Mouse (Mus musculus): Measurements from ENCODE around the gene Fam107b. TPM values are rescaled to one million over a fixed set of nuclear protein-coding genes. Genes with fewer than 3 reads are reported as not detected.

Gene Fam107b
- 10.2 and 15.2 TPM in 2 replicates for polyA plus RNA-seq (2012; rRNA removed; ENCODE audit: low replicate concordance)

GRCm38 (mm10) chr2:3570186-3570585, at the start of gene Fam107b:
TSS of gene Fam107b (plus strand) at chr2:3570488.

Other genes starting within 250 kb of the Fam107b start
- 4.7 and 10.0 TPM in 2 replicates for gene Rpp38, start 237.8 kb upstream of the Fam107b start, polyA plus RNA-seq (2012; rRNA removed; ENCODE audit: low replicate concordance)
- gene Acbd7, start 234.3 kb upstream of the Fam107b start, polyA plus RNA-seq (2012; rRNA removed; ENCODE audit: low replicate concordance): not detected in 2 replicates
- gene Olah, start 173.3 kb upstream of the Fam107b start, polyA plus RNA-seq (2012; rRNA removed; ENCODE audit: low replicate concordance): not detected in 2 replicates
- gene Meig1, start 147.8 kb upstream of the Fam107b start, polyA plus RNA-seq (2012; rRNA removed; ENCODE audit: low replicate concordance): not detected in 2 replicates
- 7.5 and 8.5 TPM in 2 replicates for gene Dclre1c, start 146.4 kb upstream of the Fam107b start, polyA plus RNA-seq (2012; rRNA removed; ENCODE audit: low replicate concordance)
- 0.26 and 1.9 TPM in 2 replicates for gene Suv39h2, start 95.5 kb upstream of the Fam107b start, polyA plus RNA-seq (2012; rRNA removed; ENCODE audit: low replicate concordance)
- 2.2 and 2.5 TPM in 2 replicates for gene Gm45902, start 57.7 kb upstream of the Fam107b start, polyA plus RNA-seq (2012; rRNA removed; ENCODE audit: low replicate concordance)
- gene Hspa14, start 57.7 kb upstream of the Fam107b start, polyA plus RNA-seq (2012; rRNA removed; ENCODE audit: low replicate concordance): 42.0 and 46.4 TPM in 2 replicates
- 0.94 and 3.3 TPM in 2 replicates for gene Cdnf, start 57.5 kb upstream of the Fam107b start, polyA plus RNA-seq (2012; rRNA removed; ENCODE audit: low replicate concordance)

Measured in subcutaneous adipose tissue, adult 2 months (tissue).